Mouse (Mus musculus) kidney, postnatal 4 days (tissue): ENCODE data around the gene Pcyox1.
"Not testable (repeated sequence)": the region's sequence is repeated elsewhere in the genome, so short reads cannot be mapped to it uniquely, and the experiment has no call there.

Experiments
- DNase-seq, 2 experiments: peaks; one replicate each; pipeline ENCODE4 v3.0.0; 2021; ENCODE audit warnings: mixed read lengths in 2 of 2

The Pcyox1 gene

GRCm38 (mm10) chr6:86365371-86366124, 31.4 kb downstream of the Pcyox1 start, which contains the start of gene Fam136a:
TSS of gene Fam136a (plus strand) at chr6:86365646.
- peak; percentile 96 to 98 for DNase-seq

- peak; percentile 83 to 90 for DNase-seq
Measured at GRCm38 (mm10) chr6:86364442-86365141, 32.4 kb downstream of the Pcyox1 start.

GRCm38 (mm10) chr6:86361373-86361772, 35.6 kb downstream of the Pcyox1 start:
- no peak for DNase-seq

- peak; percentile 43 to 63 for DNase-seq
Measured at GRCm38 (mm10) chr6:86360691-86361090, 36.3 kb downstream of the Pcyox1 start.

- no peak for DNase-seq
Measured at GRCm38 (mm10) chr6:86356956-86357355, 40.0 kb downstream of the Pcyox1 start.

- DNase-seq = no peak
Measured at GRCm38 (mm10) chr6:86354948-86355347, 42.0 kb downstream of the Pcyox1 start.

GRCm38 (mm10) chr6:86349257-86349656, 47.7 kb downstream of the Pcyox1 start:
- DNase-seq = peak in 1 of 2 experiments; percentile 17

GRCm38 (mm10) chr6:86346063-86346462, 50.9 kb downstream of the Pcyox1 start:
- DNase-seq = no peak

- peak; percentile 21 to 42 for DNase-seq
Measured at GRCm38 (mm10) chr6:86343656-86344055, 53.3 kb downstream of the Pcyox1 start.

- DNase-seq = not testable (repeated sequence)
Measured at GRCm38 (mm10) chr6:86336340-86336739, 60.6 kb downstream of the Pcyox1 start.
